Mouse (Mus musculus) G1E (cell line): ENCODE results near the gene Htr3a. TPM values are rescaled to one million over a fixed set of nuclear protein-coding genes. Genes with fewer than 3 reads are reported as not detected.
A peak's percentile ranks its signal among the peaks of the same experiment; 100 is the strongest.

Experiments used
- ATAC-seq: 2 replicates; pipeline ENCODE4 v1.8.0; 2016; ENCODE audit warnings: mild to moderate bottlenecking; ENCODE audit not compliant: insufficient number of reproducible peaks, poor library complexity, low FRiP score, severe bottlenecking; ENCODE audit errors: extremely low read depth
- DNase-seq: peaks from one replicate; pipeline ENCODE4 v3.0.0; 2012; ENCODE audit warnings: low spot score
- H3K27me3 ChIP-seq: 2 replicates; pipeline ENCODE4 v1.6.1; 2012; ENCODE audit warnings: mild to moderate bottlenecking, low read length, inconsistent platforms; ENCODE audit not compliant: insufficient read depth
- H3K36me3 ChIP-seq: replicated peaks from 2 replicates; pipeline ENCODE3; 2012; ENCODE audit warnings: mild to moderate bottlenecking, inconsistent platforms
- H3K4me1 ChIP-seq: 2 replicates; pipeline ENCODE4 v1.6.1; 2012; ENCODE audit warnings: low read depth, low read length, inconsistent platforms, mixed read lengths; ENCODE audit not compliant: insufficient read depth
- H3K4me3 ChIP-seq: 2 replicates; pipeline ENCODE4 v1.5.1; 2012; ENCODE audit warnings: low read depth, mild to moderate bottlenecking, inconsistent platforms, low read length, moderate library complexity, mixed read lengths
- H3K9me3 ChIP-seq: replicated peaks from 2 replicates; pipeline ENCODE4 v1.6.1; 2012; ENCODE audit warnings: inconsistent platforms
- CTCF ChIP-seq: IDR thresholded peaks from 2 replicates; pipeline ENCODE4 v1.5.1; 2012; ENCODE audit warnings: low read depth, low read length, inconsistent platforms, mixed read lengths
- GATA1 ChIP-seq: IDR thresholded peaks from 2 replicates; pipeline ENCODE4 v1.6.1; 2012; ENCODE audit warnings: borderline replicate concordance, low read length, inconsistent platforms, mixed read lengths
- GATA2 ChIP-seq: IDR thresholded peaks from 2 replicates; pipeline ENCODE4 v1.6.1; 2012; ENCODE audit warnings: low read depth, low read length, inconsistent platforms, borderline replicate concordance
- POLR2AphosphoS5 ChIP-seq: IDR thresholded peaks from 2 replicates; pipeline ENCODE4 v1.6.1; 2012; ENCODE audit warnings: low read depth, low read length, inconsistent platforms; ENCODE audit not compliant: insufficient replicate concordance
- TAL1 ChIP-seq: conservative IDR thresholded peaks from 2 replicates; pipeline ENCODE4 v1.6.1; 2012; ENCODE audit warnings: low read depth, low read length, inconsistent platforms, mixed read lengths
- polyA plus RNA-seq: library from polyadenylated mRNA; stranded (reverse); fragments of >175 nt; gene quantifications from 2 replicates; pipeline ENCODE4 v1.2.3, GENCODE M21; 2012
- total RNA-seq, 2 experiments: library from RNA; stranded (forward) in 1 of 2; stranded (reverse) in 1 of 2; fragments of 200-1000 nt in 1 of 2; fragments of >200 nt in 1 of 2; fragmentation: Nextera tagmentation in 1 of 2; gene quantifications; 2 replicates each; pipeline ENCODE4 v1.2.3; 2014 to 2017

Gene Htr3a
- total and polyA plus RNA-seq, 3 experiments: not detected

GRCm38 (mm10) chr9:48904421-48904820 is 6.5 kb downstream of the Htr3a start:
- no peak overlapping the region for H3K4me3 ChIP-seq
- H3K27me3 ChIP-seq: peaks cover 9% of the 10 kb centered on the region; the same call in 1 of the 2 replicates
- no peak for DNase-seq
- no peak for ATAC-seq
- no peaks in the 10 kb centered on the region for H3K4me1 ChIP-seq
- no peaks in the 10 kb centered on the region for H3K36me3 ChIP-seq
- H3K9me3 ChIP-seq: no peaks in the 10 kb centered on the region
- TF ChIP-seq GATA1 (no peak), TAL1 (no peak), GATA2 (no peak), POLR2AphosphoS5 (no peak), CTCF (no peak)

- Histone ChIP-seq H3K9me3 (no peaks in the 10 kb centered on the region), H3K36me3 (no peaks in the 10 kb centered on the region), H3K4me1 (no peaks in the 10 kb centered on the region), H3K4me3 (no peak overlapping the region), H3K27me3 (peaks cover 6% of the 10 kb centered on the region; the same call in 1 of the 2 replicates)
- DNase-seq: no peak
- ATAC-seq: no peak
- TF ChIP-seq GATA1 (no peak), GATA2 (no peak), CTCF (no peak), POLR2AphosphoS5 (no peak), TAL1 (no peak)
Observed at GRCm38 (mm10) chr9:48903766-48904165, 7.1 kb downstream of the Htr3a start.

DNA sequence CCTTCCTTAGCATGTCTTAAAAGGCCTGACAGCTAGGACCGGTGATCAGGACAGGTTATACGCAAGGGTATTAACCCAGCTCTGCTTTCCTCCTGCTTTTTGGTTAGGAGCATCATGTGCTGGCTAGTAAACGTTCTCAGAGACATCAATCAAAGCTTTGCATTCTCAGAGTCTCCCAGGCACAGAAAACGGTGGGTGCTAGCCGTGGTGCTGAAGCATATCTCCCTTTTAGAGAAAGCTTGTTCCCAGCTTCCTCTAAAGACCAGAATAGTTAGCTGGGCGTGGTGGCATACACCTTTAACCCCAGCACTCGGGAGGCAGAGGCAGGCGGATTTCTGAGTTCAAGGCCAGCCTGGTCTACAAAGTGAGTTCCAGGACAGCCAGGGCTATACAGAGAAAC is 12.3 kb downstream of the Htr3a start:
- peak; percentile 12 for DNase-seq
- Histone ChIP-seq H3K36me3 (no peaks in the 10 kb centered on the region), H3K4me3 (no peak overlapping the region), H3K27me3 (peaks cover 11% of the 10 kb centered on the region; the same call in 1 of the 2 replicates), H3K4me1 (no peaks in the 10 kb centered on the region), H3K9me3 (no peaks in the 10 kb centered on the region)
- ATAC-seq: no peak
- TF ChIP-seq GATA1 (no peak), TAL1 (no peak)

- peaks cover 13% of the 10 kb centered on the region; the same call in 1 of the 2 replicates for H3K27me3 ChIP-seq
Observed at GRCm38 (mm10) chr9:48895819-48896536, 14.9 kb downstream of the Htr3a start.

GRCm38 (mm10) chr9:48894755-48895154 is 16.1 kb downstream of the Htr3a start:
- TF ChIP-seq CTCF (no peak), GATA1 (no peak), POLR2AphosphoS5 (no peak), GATA2 (no peak), TAL1 (no peak)
- H3K9me3 ChIP-seq: no peaks in the 10 kb centered on the region
- H3K4me3 ChIP-seq: no peak overlapping the region
- H3K27me3 ChIP-seq: peaks cover 13% of the 10 kb centered on the region; the same call in 1 of the 2 replicates
- no peak for ATAC-seq
- no peaks in the 10 kb centered on the region; the same call in 1 of the 2 replicates for H3K4me1 ChIP-seq
- no peaks in the 10 kb centered on the region for H3K36me3 ChIP-seq
- no peak for DNase-seq

More at GRCm38 (mm10) chr9:48895819-48896536, 14.9 kb downstream of the Htr3a start:
- H3K9me3 ChIP-seq: no peaks in the 10 kb centered on the region
- ATAC-seq (no peak), DNase-seq (no peak)
- H3K36me3 ChIP-seq: no peaks in the 10 kb centered on the region
- TF ChIP-seq GATA2 (no peak), TAL1 (no peak), CTCF (no peak), POLR2AphosphoS5 (no peak), GATA1 (no peak)
- no peak overlapping the region for H3K4me3 ChIP-seq
- no peaks in the 10 kb centered on the region for H3K4me1 ChIP-seq

- Histone ChIP-seq H3K4me1 (no peaks in the 10 kb centered on the region; the same call in 1 of the 2 replicates), H3K4me3 (no peak overlapping the region), H3K27me3 (peaks cover 13% of the 10 kb centered on the region; the same call in 1 of the 2 replicates), H3K9me3 (no peaks in the 10 kb centered on the region), H3K36me3 (no peaks in the 10 kb centered on the region)
- ATAC-seq: no peak
- DNase-seq: peak; percentile 14
- no peak for TF ChIP-seq POLR2AphosphoS5
- no peak for TF ChIP-seq GATA2
- peak; percentile 38; the same call in 1 of the 2 replicates for TF ChIP-seq CTCF
- no peak for TF ChIP-seq GATA1
- TF ChIP-seq TAL1: no peak
Observed at GRCm38 (mm10) chr9:48893986-48894385, 16.9 kb downstream of the Htr3a start.
